8 mouse cellular contexts compared by ENCODE assay signal in genomic region chr11:82819350-82819749, GRCm38 (mm10). TPM values are rescaled to one million over a fixed set of nuclear protein-coding genes. Genes with fewer than 3 reads are reported as not detected.
A peak's percentile ranks its signal among the peaks of the same experiment; 100 is the strongest.
DNase-seq lines count a peak whose midpoint lies in the region; TF ChIP-seq lines count a peak whose summit lies in the region.
"Had no signal": no experiment of that assay in that cellular context is flagged by ENCODE, and none has a peak within 500 bp of the region (broad histone marks: within the 10 kb centered on the region; RNA-seq: fewer than 3 reads in every experiment).

No protein-coding gene starts in this region.

- H3K4me1 ChIP-seq in lung, adult 2 months (ENCODE audit: control insufficient read depth, insufficient read depth, low read length), result no peaks in the 10 kb centered on the region

- 51% methylated on average over 4 of the region's 4 CpGs for WGBS in lung, adult 2 months

- TF ChIP-seq CTCF in lung, adult 2 months (IDR thresholded peaks at IDR 0.05; ENCODE audit: insufficient read depth, low read length), result peak; percentile 67

- TF ChIP-seq POLR2A in lung, adult 2 months (IDR thresholded peaks at IDR 0.05; ENCODE audit: borderline replicate concordance, extremely low read depth, low read depth, low read length), result no peak

- no peak overlapping the region for H3K4me3 ChIP-seq in lung, adult 2 months (replicated peaks; ENCODE audit: extremely low read depth, low read depth, low read length)
- H3K4me3 ChIP-seq: heart, embryonic 15.5 days had no signal

- intact Hi-C loops in left cerebral cortex, postnatal 4 days (cut with DNase I), result no loop called here

- DNase-seq in left cerebral cortex, postnatal 4 days, result peak; percentile 50
- DNase-seq in left cerebral cortex, adult 8-10 months (ENCODE audit: low spot score in 2 of 2), result no peak
- peak; percentile 74 for DNase-seq in NIH3T3 (ENCODE audit: low read depth)
- DNase-seq in embryo, embryonic 10.5 days (ENCODE audit: low spot score), result peak; percentile 78
- peak; percentile 79 for DNase-seq in kidney, adult 18-20 months
- DNase-seq in lung, adult 2 months, result peak; percentile 37
- peak; percentile 84 to 92 for DNase-seq in spleen, postnatal 4 days (ENCODE audit: low spot score in 2 of 2)

RNA-seq across cellular contexts. Expression of gene Lig3, which starts 38.4 kb away (rescaled TPM):
- total RNA-seq in left cerebral cortex, postnatal 4 days (2021), result 10 to 100 TPM; 41.4 to 43.5 TPM
- total RNA-seq in left cerebral cortex, adult 8-10 months (2022), result 10 to 100 TPM; 18.0 to 21.9 (median 20.9) TPM
- 6.9 and 10.4 TPM in 2 replicates for polyA plus RNA-seq in lung, adult 2 months (2012; rRNA removed)

RNA-seq across cellular contexts. Expression of gene Rffl, which starts 51.7 kb away (rescaled TPM):
- total RNA-seq in left cerebral cortex, postnatal 4 days (2021), result 1 to 10 TPM; 2.7 to 3.0 TPM
- total RNA-seq in left cerebral cortex, adult 8-10 months (2022), result 10 to 100 TPM; 13.8 to 14.4 (median 14.3) TPM
- 9.5 and 10.4 TPM in 2 replicates for polyA plus RNA-seq in lung, adult 2 months (2012; rRNA removed)

RNA-seq across cellular contexts. Expression of gene Zfp830, which starts 55.2 kb away (rescaled TPM):
- 10 to 100 TPM; 15.1 to 15.5 TPM for total RNA-seq in left cerebral cortex, postnatal 4 days (2021)
- 10 to 100 TPM; 14.5 to 15.7 (median 14.8) TPM for total RNA-seq in left cerebral cortex, adult 8-10 months (2022)
- 5.3 TPM in 2 replicates for polyA plus RNA-seq in lung, adult 2 months (2012; rRNA removed)

RNA-seq across cellular contexts. Expression of gene Cct6b, which starts 55.2 kb away (rescaled TPM):
- under 1 TPM; 0.28 to 0.32 TPM for total RNA-seq in left cerebral cortex, postnatal 4 days (2021)
- total RNA-seq in left cerebral cortex, adult 8-10 months (2022), result under 1 TPM; 0.37 to 0.74 (median 0.52) TPM
- polyA plus RNA-seq in lung, adult 2 months (2012; rRNA removed), result 0.11 and 0.24 TPM in 2 replicates

Comparison
In these comparisons a context has a peak if more than half of its experiments do, and no peak if none do; other contexts are left out.
1. DNase-seq: peak in left cerebral cortex, postnatal 4 days (single experiment), NIH3T3 (single experiment), embryo, embryonic 10.5 days (single experiment), kidney, adult 18-20 months (single experiment), lung, adult 2 months (single experiment) and spleen, postnatal 4 days (2 of 2); none in left cerebral cortex, adult 8-10 months (0 of 2).